Mouse (Mus musculus) kidney, adult 2 months (tissue): Measurements from ENCODE around the gene Ski.

ENCODE experiments used
- CTCF ChIP-seq: fragments of 200-500 bp; conservative IDR thresholded peaks from 2 replicates; pipeline ENCODE4 v1.5.1; 2011; ENCODE audit warnings: low read depth, mild to moderate bottlenecking, control low read depth, low read length, moderate library complexity, mixed read lengths; ENCODE audit not compliant: insufficient read depth, insufficient read length
- POLR2A ChIP-seq: fragments of 200-500 bp; IDR thresholded peaks from one replicate; pipeline ENCODE4 v1.6.1; 2011; ENCODE audit warnings: low read depth, low read length, control low read depth

DNA sequence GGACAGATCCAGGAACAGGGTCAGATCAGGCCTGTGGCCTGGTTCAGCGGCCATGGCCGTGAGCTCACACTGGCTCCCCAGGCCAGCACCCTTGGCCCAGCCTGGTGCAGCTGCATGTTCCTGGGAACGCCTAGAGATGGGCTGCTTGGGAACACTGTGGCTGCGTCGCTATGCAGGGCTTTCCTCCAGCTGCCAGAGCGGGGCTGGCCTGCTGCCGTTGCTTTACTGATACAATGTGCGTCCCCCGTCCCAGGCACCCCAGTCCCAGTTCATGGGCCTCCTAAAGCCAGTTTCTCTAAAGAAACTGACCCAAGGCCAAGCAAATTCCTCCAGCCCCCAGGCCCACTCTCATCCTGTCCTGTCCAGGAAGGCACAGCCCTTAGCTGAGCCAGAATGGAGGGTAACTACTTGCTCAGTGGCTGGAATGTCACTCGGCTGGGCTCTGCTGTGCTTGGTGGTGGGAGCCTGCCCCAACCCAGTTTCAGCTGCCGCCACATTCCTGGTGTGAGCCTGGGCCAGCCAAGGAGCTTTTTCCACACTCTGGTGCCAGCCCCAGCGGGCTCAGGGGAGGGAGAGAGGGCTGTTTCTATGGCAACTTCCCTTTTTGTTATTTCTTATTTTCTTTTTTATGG lies 78.4 kb downstream of the Ski start:
- no peak for TF ChIP-seq CTCF
- no peak for TF ChIP-seq POLR2A
